Mouse (Mus musculus) ES-Bruce4 (cell line): ENCODE measurements at regions not wholly inside any gene's neighbourhood (a gene's known extent, or its start where the extent isn't known, plus 50 kb on each side); places are given as distances from the start of the nearest gene placed in this dataset.

ENCODE experiments used
- CTCF ChIP-seq: IDR thresholded peaks from one replicate; pipeline ENCODE4 v1.8.1; 2011; ENCODE audit warnings: low read depth, low read length
- POLR2A ChIP-seq: IDR thresholded peaks from one replicate; pipeline ENCODE4 v1.8.1; 2011; ENCODE audit warnings: low read length; ENCODE audit not compliant: insufficient read depth

DNA sequence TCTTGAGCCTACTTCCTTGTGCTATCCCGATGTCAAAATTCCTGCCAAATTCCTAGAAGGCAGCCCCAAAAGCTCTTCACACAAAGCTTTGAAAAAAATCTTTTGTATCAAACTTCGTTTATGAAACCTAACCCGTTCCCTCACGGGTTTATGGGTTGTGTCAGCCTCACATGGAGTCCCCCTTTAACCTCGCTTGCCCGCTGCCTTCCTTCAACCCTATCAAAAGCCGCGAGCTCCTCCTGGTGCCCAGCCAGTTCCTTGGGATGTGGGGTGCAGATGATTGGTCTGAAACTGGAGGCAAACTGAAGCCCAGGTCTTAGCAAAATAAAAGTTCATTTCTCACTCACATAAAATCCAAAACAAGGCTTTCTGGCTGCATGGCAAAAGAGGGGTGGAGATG is 60.9 kb upstream of the Pced1b start:
- no peak for TF ChIP-seq POLR2A
- TF ChIP-seq CTCF: no peak
